Mouse (Mus musculus) embryo, embryonic 11.5 days (tissue): ENCODE measurements around the gene Akap17b.
"Not testable (repeated sequence)": the region's sequence is repeated elsewhere in the genome, so short reads cannot be mapped to it uniquely, and the experiment has no call there.

Experiments
- DNase-seq: peaks from one replicate; pipeline ENCODE4 v3.0.0-alpha.2; 2012; ENCODE audit warnings: low read depth, low spot score

Gene Akap17b

DNA sequence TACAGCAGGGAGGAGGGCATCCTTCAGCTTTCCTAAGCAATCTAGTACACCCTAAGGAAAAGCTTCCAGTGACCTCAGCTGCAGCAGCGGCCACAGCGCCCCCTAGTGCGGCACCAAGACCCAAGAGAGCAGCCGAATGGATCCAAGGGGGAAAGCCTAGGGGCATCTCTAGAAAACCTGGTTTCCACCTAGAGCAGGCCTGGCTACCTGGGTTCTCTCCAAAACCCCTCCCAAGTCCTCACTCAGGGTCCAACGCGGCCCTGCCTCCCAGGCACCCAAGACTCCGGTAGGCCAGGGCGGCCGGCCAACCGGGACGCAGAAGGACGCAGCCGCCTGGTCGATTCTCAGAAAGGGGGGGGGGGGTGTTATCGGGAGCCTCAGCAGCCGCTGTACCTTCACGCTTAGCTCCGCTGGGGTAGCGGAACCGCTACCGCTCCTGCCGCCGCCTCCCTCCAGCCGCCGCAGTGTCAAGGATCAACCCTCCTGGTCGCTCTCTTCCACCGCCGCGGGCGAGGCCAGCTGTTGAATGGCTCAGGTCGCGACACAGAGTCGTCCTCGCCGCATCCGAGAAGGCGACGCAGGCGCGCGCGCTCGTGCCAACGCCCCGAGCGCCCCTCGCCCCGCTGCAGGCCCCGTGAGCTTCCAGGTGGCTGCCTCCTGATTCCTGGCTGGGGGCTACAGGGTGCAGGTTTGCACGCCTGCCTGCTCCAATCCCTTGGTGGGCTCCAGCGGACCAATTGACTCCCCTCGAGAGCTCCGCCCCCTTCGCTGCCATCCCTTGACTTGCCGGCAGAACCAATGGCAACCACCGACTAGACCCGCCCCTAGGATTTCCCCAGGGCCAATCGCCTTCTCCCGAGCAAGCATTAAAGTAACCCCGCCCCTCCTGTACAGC lies at the start of gene Akap17b:
Gene Akap17b, minus strand, starts transcription at position 739 of the 895 bp plus-strand sequence.
- peak; percentile 74 for DNase-seq

DNA sequence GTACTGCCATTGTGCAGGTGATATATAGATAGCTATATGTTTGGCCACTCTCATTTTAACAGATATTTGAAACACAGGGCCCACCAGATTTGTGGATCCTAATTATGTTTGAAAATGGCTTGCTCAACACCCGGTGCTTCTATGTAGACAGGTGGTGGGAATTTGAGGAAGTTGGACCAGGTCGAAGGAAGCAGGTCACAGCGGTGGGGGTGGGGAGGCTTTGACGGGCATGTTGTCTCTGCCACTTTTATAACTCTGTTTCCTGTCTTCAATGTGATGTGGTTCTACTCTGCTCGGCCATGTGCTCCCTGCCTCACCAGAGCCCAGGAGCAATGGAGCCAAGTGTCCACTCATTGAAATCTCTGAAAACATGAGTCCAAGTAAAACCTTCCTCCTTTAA lies 46.2 kb upstream of the Akap17b start:
- DNase-seq, result no peak

DNA sequence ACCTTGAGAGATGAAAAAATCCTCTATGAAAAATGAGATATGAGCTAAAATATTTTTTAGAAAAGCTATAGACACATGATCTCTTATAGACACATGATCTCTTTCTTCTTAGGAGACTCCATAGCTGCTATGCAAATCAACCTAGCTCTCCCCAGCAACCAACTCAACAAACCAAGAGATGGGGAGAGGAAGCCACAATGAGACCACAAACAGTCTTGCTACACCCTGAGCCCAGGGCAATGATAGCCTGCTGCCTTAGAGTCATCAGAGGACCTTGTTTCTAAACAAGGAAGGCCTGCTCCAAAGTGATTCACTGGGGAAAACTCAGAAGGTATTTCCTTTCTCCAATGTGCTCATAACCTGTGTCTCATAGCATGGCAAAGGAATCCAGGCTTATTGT lies 44.5 kb upstream of the Akap17b start:
- no peak for DNase-seq

DNA sequence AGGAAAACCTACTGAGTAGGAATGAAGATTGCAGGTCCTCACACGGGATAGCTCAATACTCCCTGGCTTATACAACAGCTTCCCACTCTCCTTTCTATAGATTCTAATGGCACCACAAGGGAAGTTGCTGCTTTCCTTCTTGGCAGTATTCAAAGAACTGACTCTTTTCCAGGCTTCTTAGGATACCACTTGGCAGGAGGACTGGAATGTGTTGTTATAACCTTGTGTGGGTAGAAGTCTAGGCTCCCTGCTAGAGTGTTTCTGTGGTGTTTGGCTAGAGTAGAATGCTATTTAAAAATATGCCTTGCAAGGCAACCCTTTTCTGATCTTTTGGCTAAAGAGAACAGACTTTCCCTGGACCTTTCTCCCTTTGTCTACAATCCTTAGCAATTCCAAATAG lies 31.6 kb upstream of the Akap17b start:
- DNase-seq, result no peak

DNA sequence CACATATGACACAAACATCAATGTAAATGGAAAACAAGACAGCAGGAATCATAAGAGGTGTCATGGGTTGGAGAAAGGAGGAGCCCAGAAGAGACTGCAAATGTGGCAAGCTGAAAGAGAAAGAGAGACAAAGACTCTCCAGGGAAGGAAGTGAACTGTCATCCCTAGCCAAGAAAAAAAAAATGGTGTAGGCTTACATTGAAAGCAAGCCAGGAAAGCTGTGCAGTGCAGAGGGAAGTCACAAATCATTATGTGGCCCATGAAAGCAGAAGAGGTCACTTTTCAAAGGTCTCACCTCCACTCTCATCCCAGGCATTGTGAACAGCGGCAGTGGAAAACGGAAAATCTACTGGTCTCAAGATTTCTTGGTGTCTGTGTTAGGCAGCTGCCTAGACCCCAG lies 27.5 kb upstream of the Akap17b start:
- DNase-seq, result no peak

DNA sequence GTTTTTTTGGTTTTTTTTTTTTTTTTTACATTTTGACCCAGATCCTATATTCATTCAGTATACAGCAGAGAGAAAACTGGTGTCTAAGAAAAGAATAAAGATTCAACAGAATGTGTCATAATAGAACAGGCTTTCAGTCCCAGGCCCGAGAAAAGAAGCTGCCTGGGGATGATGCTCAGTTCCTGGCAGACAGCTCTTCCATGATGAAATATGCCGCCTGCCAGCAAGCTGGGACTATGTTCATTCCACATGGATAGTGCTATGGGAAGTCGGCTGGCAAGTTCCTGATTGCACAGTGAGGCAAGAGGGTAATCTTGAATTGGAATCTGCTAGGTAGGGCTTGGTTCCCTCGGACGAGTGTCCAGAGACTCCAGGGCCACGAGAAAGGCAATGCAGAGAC lies 5.1 kb downstream of the Akap17b start:
- no peak for DNase-seq

DNA sequence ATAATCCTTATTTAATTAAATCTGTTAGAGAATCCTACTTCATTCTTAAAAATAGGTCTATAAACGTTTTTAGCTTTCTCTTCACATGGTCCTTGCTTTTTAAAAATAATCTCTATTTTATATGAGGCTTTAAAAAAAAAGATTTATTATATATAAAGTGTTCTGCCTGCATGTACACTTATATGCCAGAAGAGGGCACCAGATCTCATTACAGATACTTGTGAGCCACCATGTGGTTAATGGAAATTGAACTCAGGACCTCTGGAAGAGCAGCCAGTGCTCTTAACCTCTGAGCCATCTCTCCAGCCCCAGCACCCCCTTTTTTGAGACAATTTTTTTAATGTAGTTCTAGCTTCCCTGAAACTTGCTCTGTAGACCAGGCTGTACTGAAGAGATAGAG lies 14.4 kb downstream of the Akap17b start:
- DNase-seq, result no peak

DNA sequence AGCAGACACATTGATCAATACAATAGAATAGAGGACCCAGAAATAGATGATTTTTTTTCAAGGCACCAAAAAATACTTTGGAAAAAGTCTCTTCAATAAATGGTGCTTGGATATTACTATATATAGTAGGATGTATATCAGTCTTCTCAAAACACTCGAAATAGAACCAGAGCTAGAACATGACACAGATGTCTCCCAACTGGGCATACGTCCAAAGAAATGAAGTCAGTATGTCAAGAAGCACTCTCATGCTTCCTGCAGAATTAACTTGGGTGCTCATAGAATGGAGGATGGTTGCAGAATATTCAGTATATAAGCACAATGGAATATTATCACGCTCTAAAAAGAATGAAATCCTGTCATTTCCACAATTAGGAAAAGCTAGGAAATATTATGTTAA lies 17.1 kb downstream of the Akap17b start:
- DNase-seq, result no peak

DNA sequence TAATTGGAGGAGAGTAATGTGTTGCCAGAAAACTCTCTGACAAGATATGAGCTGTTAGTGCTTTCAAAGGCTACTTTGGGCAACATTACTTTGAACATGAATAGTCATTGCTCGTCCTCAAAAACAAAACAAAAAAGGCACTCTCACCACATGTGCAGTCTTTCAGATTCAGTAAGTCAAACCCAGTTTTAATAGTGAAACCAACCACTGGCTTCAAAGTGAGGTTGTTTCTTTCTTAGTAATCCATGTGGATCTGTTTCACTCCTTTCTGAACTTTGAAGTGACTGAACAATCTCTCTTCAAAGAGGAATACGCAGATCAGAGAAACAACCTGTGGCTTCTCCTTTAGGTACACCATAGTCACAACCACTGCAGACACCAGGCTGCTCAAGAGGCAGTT lies 36.1 kb downstream of the Akap17b start:
- no peak for DNase-seq

DNA sequence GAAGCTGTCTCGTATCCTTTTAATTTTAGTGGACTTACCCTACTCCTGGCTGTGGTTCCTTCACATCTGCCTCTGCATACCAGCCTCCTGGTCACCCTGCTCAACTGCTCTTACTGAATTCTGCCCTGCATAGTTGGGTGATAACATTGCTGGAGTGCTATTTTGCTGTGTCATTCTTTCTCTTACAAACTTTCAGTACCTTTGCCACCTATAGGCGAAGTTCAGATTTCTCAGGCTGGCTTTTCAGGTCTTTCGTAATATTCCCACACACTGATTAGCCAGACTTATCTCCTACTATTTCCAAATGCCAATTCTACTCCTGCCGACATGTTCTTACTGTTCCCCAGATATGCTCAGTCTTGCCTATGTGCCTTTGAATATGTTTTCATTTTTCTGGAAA lies 41.2 kb downstream of the Akap17b start:
- no peak for DNase-seq

DNA sequence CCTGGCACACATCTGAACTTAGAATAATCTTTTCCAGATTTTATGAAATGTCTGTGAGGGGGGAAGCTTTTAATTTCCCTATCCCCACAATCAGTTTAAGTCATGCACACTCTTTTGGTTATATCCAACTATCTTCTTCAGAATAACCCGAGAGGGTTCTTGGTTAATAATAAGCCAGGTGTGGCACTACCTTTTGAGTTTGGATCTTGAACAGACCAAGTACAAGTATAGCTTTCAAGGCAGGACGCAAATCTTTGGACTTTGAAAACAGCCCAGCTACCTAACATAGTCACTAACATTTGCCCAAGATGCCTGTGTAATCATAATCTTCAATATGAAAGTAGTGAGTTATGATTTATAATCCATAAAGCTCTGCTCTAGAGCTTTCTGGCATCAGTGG lies 42.3 kb downstream of the Akap17b start:
- DNase-seq, result no peak

DNA sequence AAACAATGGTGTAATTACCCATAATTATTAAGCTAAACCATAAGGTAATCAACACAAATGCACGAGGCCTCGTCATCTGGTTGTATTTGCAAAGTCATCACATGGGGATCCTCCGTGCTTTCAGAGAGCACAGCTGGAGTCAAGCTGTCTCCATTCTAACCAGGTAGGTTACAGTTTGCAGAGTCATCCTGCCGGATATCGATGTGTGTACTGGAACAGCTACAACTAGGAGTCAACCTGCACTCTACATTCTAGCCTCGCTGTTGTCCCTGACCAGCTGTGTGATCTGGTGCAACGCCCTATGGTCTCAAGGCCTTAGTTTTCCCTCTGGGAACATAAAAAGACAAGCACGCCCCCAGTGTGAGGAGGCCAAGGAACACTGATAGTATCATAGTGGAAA lies 45.1 kb downstream of the Akap17b start:
- DNase-seq, result no peak

DNA sequence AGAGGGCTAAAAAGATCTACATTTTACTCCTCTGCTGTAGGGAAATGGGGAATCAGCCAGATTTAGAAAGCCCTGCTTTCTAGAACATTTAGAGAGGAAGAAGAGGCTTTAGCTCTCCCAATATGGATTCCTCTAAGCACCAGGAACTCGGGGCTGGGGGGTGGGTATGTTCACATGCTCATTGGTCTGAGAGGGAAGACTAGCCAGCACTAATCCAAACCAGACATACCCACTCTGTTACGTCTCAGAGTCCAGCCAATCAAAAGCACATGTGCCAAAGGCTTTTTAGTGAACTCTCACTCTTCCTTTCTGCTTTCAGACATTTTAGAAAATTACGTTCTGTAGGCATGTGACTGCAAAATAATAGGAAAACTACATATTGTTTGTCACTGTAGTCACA lies 45.5 kb downstream of the Akap17b start:
- no peak for DNase-seq

DNA sequence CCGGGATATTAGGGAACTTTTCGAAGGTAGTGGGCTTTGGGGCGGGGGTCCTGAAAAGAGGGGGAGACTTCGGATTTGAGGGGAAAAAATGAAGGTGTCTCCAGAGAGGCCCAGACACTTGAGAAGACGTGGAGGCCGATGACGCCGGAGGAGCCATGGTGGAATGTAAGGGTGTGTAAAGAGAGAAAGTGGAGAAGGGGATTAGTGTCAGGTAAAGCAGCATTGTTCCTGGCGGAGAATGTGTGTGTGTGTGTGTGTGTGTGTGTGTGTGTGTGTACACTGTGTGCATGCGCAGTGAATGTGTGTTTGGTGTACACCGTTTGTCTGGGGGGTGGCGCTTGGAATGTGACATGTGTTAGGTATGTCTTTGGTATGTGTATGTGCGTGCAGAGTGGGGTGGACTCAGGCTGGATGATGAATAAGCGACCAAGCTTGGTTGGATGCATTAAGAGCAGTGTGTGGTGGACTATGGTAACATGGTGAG lies 46.3 kb downstream of the Akap17b start:
- DNase-seq, result no peak

DNA sequence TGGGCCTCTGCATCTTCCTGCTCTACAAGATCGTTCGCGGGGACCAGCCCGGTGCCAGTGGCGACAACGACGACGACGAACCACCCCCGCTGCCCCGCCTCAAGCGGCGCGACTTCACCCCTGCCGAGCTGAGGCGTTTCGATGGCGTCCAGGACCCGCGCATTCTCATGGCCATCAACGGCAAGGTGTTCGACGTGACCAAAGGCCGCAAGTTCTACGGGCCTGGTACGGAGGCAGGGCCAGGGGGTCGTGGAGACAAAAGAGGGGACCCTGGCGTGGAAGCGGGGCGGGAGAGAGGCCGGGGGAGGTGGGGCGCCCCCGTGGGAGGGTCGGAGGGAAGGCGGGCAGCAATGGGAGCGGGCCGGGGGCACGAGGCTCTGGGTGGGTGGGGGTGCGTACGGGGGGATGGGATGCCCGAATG lies 46.8 kb downstream of the Akap17b start:
- DNase-seq, result peak; percentile 11

DNA sequence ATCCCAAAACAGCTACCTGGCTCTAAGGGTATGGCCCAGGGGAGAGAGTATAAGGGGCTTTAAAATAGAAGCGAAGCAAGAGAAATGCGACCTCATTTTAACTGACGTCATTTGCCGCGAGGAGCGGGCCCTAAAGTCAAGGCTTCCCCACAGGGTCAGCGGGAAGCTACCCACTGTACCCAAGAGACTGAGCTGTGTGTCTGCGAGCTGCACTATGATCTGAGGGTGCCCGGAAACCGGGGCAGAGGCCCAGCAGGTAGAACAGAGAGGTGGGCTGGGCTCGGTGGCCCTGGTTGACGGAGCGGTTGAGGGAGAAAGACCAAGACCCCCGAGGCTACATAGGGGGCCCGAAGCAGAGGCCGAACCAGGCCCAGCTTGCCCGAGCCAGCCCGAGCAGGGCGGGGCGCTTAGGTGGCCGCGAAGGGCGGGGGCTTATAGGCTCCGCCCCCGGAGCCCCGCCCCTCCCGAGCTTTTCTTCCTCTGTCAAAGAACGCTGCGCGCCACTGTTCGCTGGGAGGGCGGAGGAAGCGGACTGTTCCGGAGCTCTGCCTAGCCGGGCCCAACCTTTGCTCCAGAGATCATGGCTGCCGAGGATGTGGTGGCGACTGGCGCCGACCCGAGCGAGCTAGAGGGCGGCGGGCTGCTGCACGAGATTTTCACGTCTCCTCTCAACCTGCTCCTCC lies 47.3 kb downstream of the Akap17b start, which contains the start of gene Pgrmc1:
Gene Pgrmc1, plus strand, starts transcription at position 500 of the 683 bp plus-strand sequence.
- peak; percentile 64 for DNase-seq

DNA sequence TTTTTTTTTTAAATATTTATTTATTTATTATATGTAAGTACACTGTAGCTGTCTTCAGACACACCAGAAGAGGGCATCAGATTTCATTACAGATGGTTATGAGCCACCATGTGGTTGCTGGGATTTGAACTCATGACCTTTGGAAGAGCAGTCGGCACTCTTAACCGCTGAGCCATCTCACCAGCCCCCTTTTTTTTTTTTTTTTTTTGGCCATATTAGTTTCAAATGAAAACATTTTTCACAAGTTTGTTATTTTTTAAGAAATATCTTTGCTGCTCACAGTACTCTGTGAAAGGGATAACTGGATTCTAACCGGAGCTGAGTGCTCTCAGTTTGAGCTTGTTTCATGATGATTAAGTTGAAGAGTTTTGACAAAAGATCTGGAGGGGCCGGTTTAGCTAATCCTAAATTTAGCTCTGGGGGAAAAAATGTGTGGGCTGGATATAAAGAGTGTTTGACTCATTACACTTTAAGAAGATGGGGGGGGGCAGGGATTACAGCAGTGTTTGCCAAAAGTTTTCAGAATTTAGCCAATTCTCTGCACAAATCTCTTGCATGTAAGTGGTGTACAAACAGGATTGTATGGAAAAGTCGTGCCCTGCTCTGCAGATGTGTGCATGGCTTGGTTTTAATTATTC lies 48.6 kb downstream of the Akap17b start:
- not testable (repeated sequence) for DNase-seq

DNA sequence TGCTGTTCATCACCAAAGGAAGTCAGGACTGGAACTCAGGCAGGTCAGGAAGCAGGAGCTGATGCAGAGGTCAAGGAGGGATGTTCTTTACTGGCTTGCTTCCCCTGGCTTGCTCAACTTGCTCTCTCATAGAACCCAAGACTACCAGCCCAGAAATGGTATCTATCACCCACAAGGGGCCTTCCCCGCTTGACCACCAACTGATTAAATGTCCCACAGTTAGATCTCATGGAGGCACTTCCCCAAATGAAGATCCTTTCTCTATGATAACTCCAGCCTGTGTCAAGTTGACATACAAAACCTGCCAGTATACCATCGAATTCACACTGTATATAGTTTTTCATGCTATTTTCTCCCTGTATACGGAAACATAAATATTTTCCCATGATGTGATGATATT lies 49.9 kb downstream of the Akap17b start:
- no peak for DNase-seq

DNA sequence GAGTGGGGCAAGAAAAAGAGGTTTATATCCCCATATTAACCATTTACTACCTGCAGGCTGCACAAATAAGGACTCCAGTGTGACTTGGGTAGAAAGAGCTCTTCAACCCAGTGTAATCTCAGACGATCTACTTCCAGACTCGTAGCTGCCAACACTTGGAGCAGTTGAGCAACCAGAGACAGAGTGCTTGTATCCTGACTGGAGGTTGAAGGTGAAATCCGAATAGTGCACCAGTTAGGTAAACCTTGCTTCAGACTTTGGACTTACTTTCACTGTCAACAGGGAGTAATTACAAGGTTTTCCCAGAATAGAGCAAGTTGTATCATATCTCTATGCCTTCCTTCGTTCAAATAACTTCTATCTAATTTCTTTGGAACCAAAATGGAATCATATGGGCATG lies 53.7 kb downstream of the Akap17b start:
- DNase-seq, result no peak

DNA sequence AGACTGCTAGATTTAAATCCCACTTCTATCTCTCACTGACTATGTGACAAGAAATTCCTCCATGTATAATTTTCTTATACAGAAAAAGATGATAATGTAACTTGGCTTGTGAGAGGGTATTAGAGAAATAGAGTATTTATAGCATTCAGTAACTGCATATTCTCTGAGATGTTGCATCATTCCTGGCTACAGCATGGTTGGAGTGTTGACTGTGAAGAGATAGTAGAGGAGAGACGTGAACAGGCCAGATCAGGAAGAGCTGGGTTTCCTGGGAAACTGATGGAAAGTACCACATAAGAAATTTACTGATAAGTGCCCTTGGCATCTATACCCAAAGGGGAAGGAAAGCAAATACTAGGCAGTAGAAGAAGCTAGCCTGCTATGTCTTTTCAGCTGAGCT lies 54.1 kb downstream of the Akap17b start:
- DNase-seq, result no peak

DNA sequence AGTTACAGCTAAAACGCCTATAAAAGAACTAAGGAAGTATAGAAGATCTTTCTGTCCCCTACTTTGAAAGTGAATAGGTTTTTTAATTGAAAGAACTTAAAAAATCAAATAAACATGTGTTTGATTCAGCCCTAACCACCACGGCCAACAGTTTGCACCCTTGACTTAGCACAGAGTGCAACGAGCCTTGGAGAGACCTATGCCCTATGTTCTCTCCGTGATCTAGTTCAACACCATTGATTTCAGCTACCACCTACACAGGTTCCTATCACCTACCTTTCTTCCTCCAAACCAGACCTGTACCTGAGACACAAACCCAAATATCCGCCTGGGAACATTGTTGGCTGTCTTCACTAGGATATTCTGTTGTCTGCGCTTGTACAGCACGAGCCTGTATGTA lies 54.9 kb downstream of the Akap17b start:
- DNase-seq, result no peak
